ENCODE assay signal across 7 mouse cellular contexts in genomic region chr9:48740732-48741255, GRCm38 (mm10).
DNase-seq lines count a peak whose midpoint lies in the region; ATAC-seq and TF ChIP-seq lines count a peak whose summit lies in the region.

No protein-coding gene starts in this region.

- no peaks in the 10 kb centered on the region for H3K9me3 ChIP-seq in heart, embryonic 16.5 days (replicated peaks; ENCODE audit: control insufficient read depth, low read length)
- H3K9me3 ChIP-seq in lung, embryonic 16.5 days (ENCODE audit: control insufficient read depth, low read length): no peaks in the 10 kb centered on the region
- no peaks in the 10 kb centered on the region for H3K9me3 ChIP-seq in hindbrain, postnatal 0 days (ENCODE audit: low read length)
- no peaks in the 10 kb centered on the region for H3K9me3 ChIP-seq in stomach, embryonic 15.5 days

- intact Hi-C loops in heart, postnatal 25 days (cut with DNase I): loop anchor here (1.0 kb wide), 2 partner anchors 93 to 96 kb away; partner anchors contain the start of gene Zbtb16

- no peak overlapping the region for H3K4me2 ChIP-seq in heart, embryonic 16.5 days (ENCODE audit: low read depth, low read length)
- H3K4me2 ChIP-seq in lung, embryonic 16.5 days (ENCODE audit: low read depth, low read length): no peak overlapping the region
- H3K4me2 ChIP-seq in hindbrain, postnatal 0 days (ENCODE audit: low read depth, low read length): no peak overlapping the region
- 0 out of 2 replicates have a peak overlapping the region, but pooled peaks have one; percentile 37 for H3K4me2 ChIP-seq in stomach, embryonic 15.5 days

- no peak for DNase-seq in heart, postnatal 25 days (ENCODE audit: low spot score)
- no peak for DNase-seq in lung, postnatal 14 days
- DNase-seq in hindbrain, postnatal 0 days (ENCODE audit: low spot score): no peak
- no peak for DNase-seq in spleen, postnatal 10 days (ENCODE audit: low spot score in 2 of 2)

- H3K36me3 ChIP-seq in heart, embryonic 16.5 days (ENCODE audit: control insufficient read depth, insufficient read depth): no peaks in the 10 kb centered on the region
- no peaks in the 10 kb centered on the region for H3K36me3 ChIP-seq in lung, embryonic 16.5 days (ENCODE audit: control insufficient read depth, insufficient read depth, low read length)
- no peaks in the 10 kb centered on the region for H3K36me3 ChIP-seq in hindbrain, postnatal 0 days (ENCODE audit: insufficient read depth, low read length)
- no peaks in the 10 kb centered on the region for H3K36me3 ChIP-seq in stomach, embryonic 15.5 days

- H3K27ac ChIP-seq in heart, embryonic 16.5 days (ENCODE audit: low read length): peak overlapping the region; percentile 88
- H3K27ac ChIP-seq in lung, embryonic 16.5 days (ENCODE audit: low read length): peak overlapping the region; percentile 90
- peak overlapping the region; percentile 73 for H3K27ac ChIP-seq in hindbrain, postnatal 0 days
- H3K27ac ChIP-seq in stomach, embryonic 15.5 days: peak overlapping the region; percentile 83; the same call in 1 of the 2 replicates

- H3K9ac ChIP-seq in heart, embryonic 16.5 days (ENCODE audit: low read length): peak overlapping the region; percentile 64; the same call in 1 of the 2 replicates
- H3K9ac ChIP-seq in lung, embryonic 16.5 days (ENCODE audit: low read length): peak overlapping the region; percentile 59
- H3K9ac ChIP-seq in hindbrain, postnatal 0 days (replicated peaks; ENCODE audit: low read length): no peak overlapping the region
- H3K9ac ChIP-seq in stomach, embryonic 15.5 days: no peak overlapping the region

- H3K27me3 ChIP-seq in heart, embryonic 16.5 days (ENCODE audit: control insufficient read depth, insufficient read depth, low read length): no peaks in the 10 kb centered on the region
- no peaks in the 10 kb centered on the region for H3K27me3 ChIP-seq in lung, embryonic 16.5 days (ENCODE audit: control insufficient read depth, insufficient read depth, low read depth, low read length)
- H3K27me3 ChIP-seq in hindbrain, postnatal 0 days (ENCODE audit: insufficient read depth, low read length): no peaks in the 10 kb centered on the region
- no peaks in the 10 kb centered on the region for H3K27me3 ChIP-seq in stomach, embryonic 15.5 days (replicated peaks)

- 45% methylated on average over 4 of the region's 4 CpGs for WGBS in heart, embryonic 16.5 days
- 40% methylated on average over 4 of the region's 4 CpGs for WGBS in lung, embryonic 16.5 days
- 80% methylated on average over 4 of the region's 4 CpGs for WGBS in hindbrain, postnatal 0 days
- 58% methylated on average over 4 of the region's 4 CpGs for WGBS in stomach, embryonic 15.5 days

- no peak for TF ChIP-seq CTCF in hindbrain, postnatal 0 days (IDR thresholded peaks at IDR 0.05; ENCODE audit: low read depth)

- H3K4me1 ChIP-seq in heart, embryonic 16.5 days (ENCODE audit: control insufficient read depth, insufficient read depth, low read length): peaks cover 40% of the 10 kb centered on the region
- H3K4me1 ChIP-seq in lung, embryonic 16.5 days (replicated peaks; ENCODE audit: control insufficient read depth, insufficient read depth, low read length): peaks cover 65% of the 10 kb centered on the region
- H3K4me1 ChIP-seq in hindbrain, postnatal 0 days (ENCODE audit: insufficient read depth, low read length): peaks cover 46% of the 10 kb centered on the region
- peaks cover 41% of the 10 kb centered on the region for H3K4me1 ChIP-seq in stomach, embryonic 15.5 days

- no peak overlapping the region for H3K4me3 ChIP-seq in heart, embryonic 16.5 days (ENCODE audit: low read length)
- no peak overlapping the region for H3K4me3 ChIP-seq in lung, embryonic 16.5 days (ENCODE audit: low read length)
- no peak overlapping the region for H3K4me3 ChIP-seq in hindbrain, postnatal 0 days (ENCODE audit: low read length)
- no peak overlapping the region for H3K4me3 ChIP-seq in stomach, embryonic 15.5 days (replicated peaks)

- no peak for ATAC-seq in heart, embryonic 16.5 days (replicated peaks; ENCODE audit: extremely low read depth, insufficient read depth, low FRiP score)
- ATAC-seq in lung, embryonic 16.5 days (ENCODE audit: low read depth): no peak
- ATAC-seq in hindbrain, postnatal 0 days: no peak
- ATAC-seq in stomach, embryonic 15.5 days (ENCODE audit: insufficient read depth, low FRiP score, low read depth): no peak

Comparison
In these comparisons a context has a peak if more than half of its experiments do, and no peak if none do; other contexts are left out.
1. H3K9ac ChIP-seq: peak in heart, embryonic 16.5 days (single experiment) and lung, embryonic 16.5 days (single experiment); none in hindbrain, postnatal 0 days (single experiment) and stomach, embryonic 15.5 days (single experiment).
2. Peak in every context shown above with its lines, with median percentiles within 50 percentile points of each other: H3K27ac ChIP-seq.